In genomic region chr17:8602976-8603375, GRCm38 (mm10) we compare ENCODE assay signal across 38 mouse cellular contexts. TPM values are rescaled to one million over a fixed set of nuclear protein-coding genes. Genes with fewer than 3 reads are reported as not detected.
"Had no signal": no experiment of that assay in that cellular context is flagged by ENCODE, and none has a peak within 500 bp of the region (broad histone marks: within the 10 kb centered on the region; RNA-seq: fewer than 3 reads in every experiment).

No protein-coding gene starts in this region.

- H3K36me3 ChIP-seq: embryonic facial prominence, embryonic 10.5 days; embryonic facial prominence, embryonic 12.5 days; embryonic facial prominence, embryonic 13.5 days; embryonic facial prominence, embryonic 15.5 days; forebrain, embryonic 10.5 days; forebrain, embryonic 12.5 days; forebrain, embryonic 15.5 days had no signal

- DNase-seq: cerebellum, adult 9-10 months; cerebellum, adult 9-11 months; cerebellum, postnatal 10 days; cerebellum, postnatal 14 days; cerebellum, postnatal 25 days; cerebellum, postnatal 36 days; embryo, embryonic 11 days; forebrain, postnatal 0 days; gastrocnemius, adult 2 months; gastrocnemius, postnatal 10 days; gastrocnemius, postnatal 14 days; gastrocnemius, postnatal 25 days; gastrocnemius, postnatal 36 days; heart, adult 18-20 months; heart, adult 2 months had no signal

- H3K9me3 ChIP-seq: embryonic facial prominence, embryonic 10.5 days; embryonic facial prominence, embryonic 12.5 days; embryonic facial prominence, embryonic 13.5 days; embryonic facial prominence, embryonic 15.5 days; forebrain, embryonic 10.5 days; forebrain, embryonic 12.5 days; forebrain, embryonic 13.5 days; forebrain, embryonic 15.5 days had no signal

- H3K4me1 ChIP-seq: embryonic facial prominence, embryonic 10.5 days; embryonic facial prominence, embryonic 12.5 days; embryonic facial prominence, embryonic 13.5 days; embryonic facial prominence, embryonic 15.5 days; forebrain, embryonic 12.5 days; forebrain, embryonic 13.5 days; forebrain, embryonic 15.5 days had no signal

- H3K27ac ChIP-seq: embryonic facial prominence, embryonic 10.5 days; embryonic facial prominence, embryonic 12.5 days; embryonic facial prominence, embryonic 13.5 days; embryonic facial prominence, embryonic 15.5 days; forebrain, embryonic 10.5 days; forebrain, embryonic 12.5 days; forebrain, embryonic 13.5 days; forebrain, embryonic 15.5 days; gastrocnemius, adult 2 months; heart, adult 2 months had no signal

- H3K27me3 ChIP-seq: embryonic facial prominence, embryonic 12.5 days; forebrain, embryonic 12.5 days; forebrain, embryonic 13.5 days; forebrain, embryonic 15.5 days had no signal

- H3K4me3 ChIP-seq: embryonic facial prominence, embryonic 10.5 days; embryonic facial prominence, embryonic 12.5 days; embryonic facial prominence, embryonic 13.5 days; embryonic facial prominence, embryonic 15.5 days; erythroblast, embryonic 14.5 days; forebrain, embryonic 10.5 days; forebrain, embryonic 12.5 days; forebrain, embryonic 13.5 days; forebrain, embryonic 15.5 days; gastrocnemius, adult 2 months; heart, adult 2 months had no signal

RNA-seq across cellular contexts. Expression of gene Gm17087, which starts 36.2 kb away (rescaled TPM):
- total RNA-seq: common myeloid progenitor, adult 5-6 weeks; forebrain, postnatal 0 days; gastrocnemius, adult 18-20 months; gastrocnemius, adult 2 months; gastrocnemius, adult 8-10 months; gastrocnemius, postnatal 10 days; gastrocnemius, postnatal 14 days; gastrocnemius, postnatal 25 days; gastrocnemius, postnatal 36 days; gastrocnemius, postnatal 4 days; granulocyte monocyte progenitor cell, adult 5-6 weeks; heart, adult 18-20 months; heart, adult 2 months had no signal
- polyA plus RNA-seq: cortical plate, adult 2 months; embryonic facial prominence, embryonic 10.5 days; embryonic facial prominence, embryonic 11.5 days; embryonic facial prominence, embryonic 12.5 days; embryonic facial prominence, embryonic 13.5 days; embryonic facial prominence, embryonic 14.5 days; embryonic facial prominence, embryonic 15.5 days; erythroblast, embryonic 14.5 days; forebrain, embryonic 10.5 days; forebrain, embryonic 11.5 days; forebrain, embryonic 12.5 days; forebrain, embryonic 13.5 days; forebrain, embryonic 14.5 days; forebrain, embryonic 15.5 days; forebrain, embryonic 16.5 days; forebrain, postnatal 0 days; frontal cortex, adult 2 months; gonadal fat pad, adult 2 months; heart, adult 2 months; heart, embryonic 11.5 days had no signal
